Mouse (Mus musculus) 3T3-L1 (cell line): Measurements from ENCODE around the gene Cfap157.

Source experiments
- DNase-seq: peaks from one replicate; pipeline ENCODE4 v3.0.0-alpha.2; 2015; ENCODE audit warnings: low read depth, low spot score

The Cfap157 gene

DNA sequence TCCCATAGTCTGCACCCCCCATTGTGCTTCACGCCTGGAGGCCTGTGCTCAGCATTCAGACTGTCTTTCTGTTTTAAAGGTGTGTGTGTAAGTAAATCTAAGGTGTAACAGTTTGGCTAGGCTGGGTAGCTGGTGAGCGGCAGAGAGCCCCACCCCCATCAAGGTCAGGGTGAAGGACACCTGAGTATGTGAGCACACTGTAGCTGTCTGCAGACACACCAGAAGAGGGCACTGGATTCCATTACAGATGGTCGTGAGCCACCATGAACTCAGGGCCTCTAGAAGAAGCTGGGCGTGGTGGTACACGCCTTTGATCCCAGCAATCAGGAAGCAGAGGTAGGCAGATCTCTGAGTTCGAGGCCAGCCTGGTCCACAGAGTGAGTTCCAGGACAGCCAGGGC is 2.5 kb downstream of the Cfap157 start:
- no peak for DNase-seq

DNA sequence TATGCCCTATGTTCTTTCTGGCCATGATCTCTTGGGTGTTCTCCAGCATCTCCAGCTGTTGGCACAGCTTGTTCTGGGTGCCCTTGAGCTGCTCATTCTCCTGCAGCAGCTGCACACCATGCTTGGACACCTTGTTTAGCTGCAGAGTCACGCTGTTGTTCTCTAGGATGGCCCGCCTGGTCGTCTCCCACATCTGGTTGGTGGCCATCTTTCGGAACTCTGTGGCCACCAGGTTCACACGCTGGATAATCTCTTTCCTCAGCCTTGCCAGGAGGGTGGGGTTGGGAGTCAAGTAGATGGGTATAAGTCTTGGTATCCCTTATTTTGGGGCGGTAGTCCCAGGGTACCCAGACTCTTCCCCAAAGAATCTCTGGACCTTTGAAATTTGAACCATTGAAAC is 4.5 kb downstream of the Cfap157 start:
- DNase-seq = no peak

DNA sequence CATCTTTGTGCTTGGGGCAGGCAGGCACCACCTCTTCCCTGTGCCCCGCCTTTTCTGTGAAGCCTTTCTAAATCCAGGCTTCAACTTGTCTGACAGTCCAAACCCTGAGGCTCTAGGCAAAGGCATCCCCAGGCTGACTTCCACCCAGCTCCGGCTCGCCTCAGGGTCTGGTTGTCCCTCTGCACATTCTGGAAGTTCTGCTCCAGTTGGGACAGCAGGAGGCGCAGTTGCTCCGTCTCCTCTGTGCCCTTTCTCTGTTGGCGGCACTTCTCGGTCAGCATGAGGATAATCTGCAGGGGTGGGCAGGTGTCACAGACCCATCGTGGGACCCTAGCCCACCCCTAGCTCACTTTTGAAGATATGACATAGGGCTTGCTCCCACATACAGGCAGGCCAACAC is 5.1 kb downstream of the Cfap157 start:
- DNase-seq = peak; percentile 58

DNA sequence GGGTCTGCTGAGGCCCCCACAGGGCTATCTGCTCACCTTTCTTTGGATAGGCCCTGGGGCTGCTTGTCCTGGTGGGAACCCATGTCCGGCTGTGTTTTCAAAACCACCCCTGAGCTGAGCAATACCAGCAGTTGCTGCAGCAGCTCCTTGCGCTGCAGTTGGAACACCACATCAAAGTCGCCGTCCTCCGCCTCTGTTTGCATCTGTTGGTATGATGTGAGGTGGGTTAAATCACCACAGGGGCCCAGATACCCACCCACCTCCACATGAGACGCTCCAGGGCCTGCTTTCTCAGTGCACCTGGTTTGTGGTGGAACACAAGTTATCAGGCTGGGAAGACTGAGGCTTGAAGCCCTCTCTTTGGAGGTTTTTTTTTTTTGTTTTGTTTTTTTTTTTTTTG is 6.1 kb downstream of the Cfap157 start:
- DNase-seq = no peak

DNA sequence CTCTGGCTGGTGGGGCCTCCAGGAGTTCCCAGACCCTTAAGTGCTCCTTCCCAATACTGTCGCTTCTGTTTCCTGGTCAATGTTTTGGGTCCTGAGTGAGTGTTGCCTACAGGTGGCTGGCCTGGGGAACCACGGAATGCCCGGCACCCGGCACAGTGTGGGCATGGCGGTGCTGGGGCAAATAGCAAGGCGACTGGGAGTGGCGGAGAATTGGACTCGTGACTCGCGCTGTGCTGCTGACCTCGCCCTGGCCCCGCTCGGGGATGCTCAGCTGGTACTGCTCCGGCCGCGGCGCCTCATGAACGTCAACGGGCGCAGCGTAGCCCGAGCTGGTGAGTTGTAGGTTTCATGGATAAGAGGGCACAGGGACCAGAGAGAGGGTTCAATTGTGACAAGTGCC is 8.0 kb downstream of the Cfap157 start:
- peak; percentile 79 for DNase-seq

DNA sequence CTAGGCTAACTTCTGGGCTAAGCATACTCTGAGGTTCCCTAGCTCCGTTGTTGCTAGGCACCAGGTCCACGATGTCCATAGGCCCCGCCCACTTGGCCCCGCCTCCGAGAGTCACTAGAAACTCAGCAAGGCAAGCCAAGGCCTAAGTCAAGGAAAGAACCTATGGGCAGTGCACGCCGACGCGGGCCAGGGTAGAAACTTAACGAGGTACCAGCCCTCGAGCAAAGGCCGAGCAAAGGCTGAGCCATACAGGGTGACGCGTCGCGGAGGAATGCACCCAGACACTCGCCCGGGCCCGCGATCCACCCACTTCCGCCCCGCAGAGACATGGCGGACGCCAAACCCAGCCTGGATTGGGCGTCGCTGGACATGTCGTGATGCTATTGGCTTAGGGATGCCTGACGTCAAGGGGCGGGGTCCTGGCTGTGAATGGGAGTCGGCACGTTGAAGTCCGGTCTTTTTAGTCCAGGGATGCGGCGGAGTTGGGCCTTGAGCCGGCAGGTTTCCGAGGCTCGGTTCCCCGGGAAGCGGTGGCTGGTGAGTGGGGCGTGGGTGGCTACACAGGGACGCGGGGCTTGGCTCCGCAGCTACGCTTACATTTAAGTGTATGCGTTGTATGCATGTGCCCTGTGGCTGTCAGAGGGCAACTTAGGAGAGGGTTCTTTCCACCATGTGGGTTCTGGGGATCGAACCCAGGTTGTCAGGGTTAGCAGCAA is 8.7 kb downstream of the Cfap157 start, which contains the start of the genes Ttc16 and Ptrh1:
Gene Ttc16 (minus strand): TSS at position 275 of the 716 bp plus-strand sequence.
Gene Ptrh1 (plus strand): TSS at position 428 of the 716 bp plus-strand sequence.
- peak; percentile 100 for DNase-seq

DNA sequence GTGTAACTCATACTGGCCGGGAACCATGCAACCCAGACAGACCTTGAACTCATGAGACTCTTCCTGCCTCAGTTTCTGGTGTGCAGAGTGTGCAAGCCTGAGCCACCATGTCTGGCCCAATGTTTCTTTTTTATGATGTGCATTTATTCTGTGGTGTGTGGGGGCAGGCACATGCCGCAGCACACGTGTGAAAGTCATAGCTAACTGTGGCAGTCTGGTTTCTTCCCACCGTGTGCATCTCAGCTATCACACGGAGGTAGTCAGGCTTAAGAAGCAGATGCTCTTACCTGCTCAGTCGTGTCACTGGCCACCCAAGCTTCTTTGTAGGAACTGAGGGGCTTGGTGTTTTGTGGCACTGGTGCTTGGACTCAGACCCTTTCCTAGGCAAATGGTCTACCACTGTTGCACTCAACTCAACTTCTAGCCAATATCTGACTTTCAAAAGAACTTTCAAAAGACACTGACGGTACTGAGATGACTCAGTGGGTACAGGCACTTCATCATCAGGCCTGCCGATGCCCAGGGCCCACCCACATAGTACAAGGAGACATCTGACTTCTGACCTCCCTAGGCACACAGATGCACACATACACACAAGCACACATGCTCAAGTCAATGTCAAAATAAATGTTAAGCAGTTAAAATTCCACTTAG is 11.5 kb downstream of the Cfap157 start:
- DNase-seq = no peak

DNA sequence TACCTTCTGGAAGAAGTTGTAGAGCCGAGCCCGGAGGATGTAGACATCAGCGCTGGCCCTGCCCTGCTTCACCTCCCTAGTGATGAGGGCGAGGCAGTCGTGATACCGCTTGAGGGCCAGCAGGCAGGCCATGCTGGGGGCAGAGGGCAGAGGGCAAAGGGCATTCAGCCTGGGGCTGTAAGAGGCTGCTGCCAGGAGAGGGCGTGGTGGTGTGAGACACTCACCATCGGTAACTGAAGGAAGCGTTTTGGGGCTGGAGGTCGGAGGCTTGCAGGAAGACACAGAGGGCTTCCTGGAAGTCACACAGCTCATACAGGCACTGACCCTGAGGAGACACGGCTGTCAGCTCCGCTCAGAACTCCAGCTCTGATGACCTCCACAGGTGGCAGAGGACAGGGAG is 12.3 kb downstream of the Cfap157 start:
- DNase-seq = no peak

DNA sequence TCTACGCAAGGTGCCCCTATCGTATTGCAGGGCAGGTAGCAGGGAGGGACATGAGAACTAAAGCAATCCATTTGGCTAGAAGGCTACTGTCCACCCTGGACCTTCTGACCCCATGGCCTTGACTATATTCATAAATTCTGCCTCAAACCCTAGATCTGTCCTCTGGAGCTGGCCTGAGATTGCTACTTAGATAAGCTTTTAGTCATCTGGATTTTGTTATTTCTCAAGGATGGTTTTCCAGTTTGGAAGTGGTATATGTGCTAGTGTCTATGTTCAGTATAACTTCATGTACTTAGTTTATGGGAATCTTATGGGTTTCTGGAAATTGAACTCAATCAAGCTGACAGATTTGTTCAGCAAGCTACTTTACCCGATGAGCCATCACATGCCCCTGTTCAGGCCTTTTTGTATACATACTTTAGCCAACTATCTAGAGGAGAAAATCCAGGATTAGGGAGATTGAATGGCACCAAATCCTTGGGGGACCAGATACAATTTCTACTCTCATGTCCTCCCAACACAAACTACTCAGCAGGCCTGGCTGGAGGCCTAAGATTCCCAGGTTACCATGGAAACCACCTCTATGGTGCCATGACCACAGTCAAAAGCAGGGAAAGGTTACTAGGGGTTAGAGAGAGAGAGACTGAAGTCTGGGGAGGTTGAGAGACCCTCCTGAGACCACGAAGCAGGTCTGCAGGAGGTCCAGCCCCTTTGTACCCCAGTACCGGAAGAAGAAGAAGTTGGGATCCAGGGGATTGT is 14.7 kb downstream of the Cfap157 start:
- no peak for DNase-seq

DNA sequence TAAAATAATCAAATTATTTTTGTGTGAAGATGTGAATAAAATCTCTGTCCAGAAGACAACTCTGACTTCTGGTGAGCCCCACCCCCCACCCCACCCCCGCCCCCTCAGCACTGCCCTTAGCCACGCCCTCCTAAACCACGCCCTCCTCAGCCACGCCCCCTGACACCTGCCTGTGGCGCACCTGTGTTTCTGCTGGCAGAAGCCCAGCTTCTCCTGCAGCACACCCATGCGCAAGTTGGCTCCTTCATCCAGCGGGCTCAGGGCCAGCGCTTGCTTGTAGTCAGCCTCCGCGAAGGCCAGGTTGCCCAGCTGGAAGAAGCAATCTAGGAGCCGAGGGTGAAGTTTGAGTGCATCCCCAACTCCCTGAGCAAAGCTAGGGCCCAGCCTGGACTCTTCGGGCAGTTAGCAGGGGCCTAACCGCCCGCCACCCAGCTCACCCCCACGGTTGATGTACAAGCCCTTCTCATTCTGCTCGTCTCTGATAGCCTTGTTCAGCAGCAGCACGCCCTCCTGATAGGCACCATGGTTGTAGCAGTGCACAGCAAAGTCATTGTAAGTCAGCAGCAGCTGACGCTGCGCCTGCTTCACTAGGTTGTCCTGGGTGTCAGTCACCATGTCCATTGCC is 15.5 kb downstream of the Cfap157 start:
- DNase-seq = no peak

DNA sequence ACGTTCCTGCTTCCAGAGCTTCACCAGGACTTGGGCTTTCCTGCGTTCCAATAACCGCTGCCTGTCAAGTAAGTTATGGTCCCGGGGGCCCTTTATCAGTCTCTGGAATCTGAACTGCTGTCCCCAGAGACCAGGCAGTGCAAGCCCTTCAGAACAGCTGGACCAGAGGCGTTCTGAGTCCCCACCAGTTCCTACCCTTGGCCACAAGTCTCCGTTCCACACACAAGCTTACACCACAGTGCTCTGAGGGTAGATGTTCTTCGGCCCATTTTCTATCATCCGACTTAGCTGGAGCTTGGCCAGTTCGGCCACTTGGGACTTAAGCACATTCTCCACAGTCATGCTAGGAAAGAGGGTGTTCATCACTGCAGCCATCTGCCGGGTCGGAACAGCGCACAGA is 17.0 kb downstream of the Cfap157 start:
- DNase-seq = no peak

DNA sequence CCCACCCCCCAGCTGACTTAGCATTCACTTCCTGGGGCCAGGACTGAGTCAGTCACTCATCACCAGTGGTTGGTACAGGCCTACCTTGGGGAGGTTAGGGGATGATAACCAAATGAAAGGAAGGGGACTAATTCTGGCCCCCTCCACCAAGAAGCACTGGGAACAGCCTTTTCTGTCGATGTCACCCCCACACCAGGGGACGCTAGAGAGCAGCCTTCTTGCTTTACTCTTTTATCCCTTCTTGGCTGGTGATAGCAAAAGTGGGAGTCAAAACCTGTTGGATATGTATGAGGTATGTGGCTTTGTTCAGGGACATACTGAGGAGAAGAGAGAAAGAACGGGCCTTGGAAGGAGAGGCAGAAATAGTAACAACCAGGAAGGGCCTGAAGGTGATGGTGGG is 20.9 kb downstream of the Cfap157 start:
- DNase-seq = no peak

DNA sequence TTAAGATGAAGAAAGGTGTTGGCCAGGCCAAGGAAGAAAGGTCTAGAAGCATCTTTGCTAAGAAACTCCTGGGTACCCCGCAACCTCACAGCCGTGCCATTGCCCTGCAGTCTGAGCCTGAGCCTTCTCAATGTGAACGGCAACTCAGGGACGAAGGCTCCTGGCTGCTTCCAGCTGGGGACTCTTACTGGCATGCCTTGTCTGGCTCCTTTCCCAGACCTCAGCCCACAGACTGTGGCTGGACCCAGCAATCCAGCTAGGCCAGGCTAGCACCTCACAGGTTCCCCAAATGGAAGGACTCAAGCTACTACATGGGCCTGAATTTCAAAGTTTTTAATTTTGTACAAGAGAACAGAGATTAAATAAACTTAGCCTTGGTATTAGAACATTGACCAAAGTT is 22.4 kb downstream of the Cfap157 start:
- peak; percentile 40 for DNase-seq

DNA sequence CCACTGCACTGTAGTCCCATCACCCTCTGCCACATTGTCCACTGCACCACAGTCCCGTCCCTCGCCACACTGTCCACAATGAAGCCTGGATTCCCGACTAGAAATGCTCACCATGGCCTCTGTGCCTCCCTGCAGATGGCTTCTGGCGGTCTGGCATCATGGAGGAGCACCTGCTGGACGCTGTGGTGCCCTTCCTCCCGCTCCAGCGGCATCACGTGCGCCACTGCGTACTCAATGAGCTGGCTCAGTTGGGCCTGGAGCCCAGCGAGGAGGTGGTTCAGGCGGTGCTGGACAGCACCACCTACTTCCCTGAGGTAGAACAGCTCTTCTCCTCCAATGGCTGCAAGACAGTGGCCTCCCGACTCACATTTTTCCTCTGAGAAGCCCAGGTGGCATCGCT is 22.9 kb downstream of the Cfap157 start:
- DNase-seq = no peak

DNA sequence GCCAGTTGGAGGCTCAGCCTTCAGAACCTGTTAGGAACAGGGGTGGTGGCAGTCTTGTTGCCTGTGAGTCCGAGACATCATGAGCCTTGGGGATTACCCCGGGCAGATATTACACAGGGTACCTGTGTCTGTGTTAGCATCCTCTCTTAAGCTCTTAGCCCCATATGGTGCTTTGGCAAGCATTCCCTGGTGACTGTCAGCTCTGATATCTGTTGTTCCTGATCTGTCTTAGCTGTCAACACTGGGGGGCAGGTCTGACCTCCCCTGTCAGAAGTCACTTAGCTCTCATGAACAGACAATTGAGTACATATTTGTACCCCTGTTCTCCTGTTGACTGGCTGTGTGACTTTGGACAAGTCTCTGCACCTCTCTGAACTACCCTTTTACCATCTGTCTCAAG is 25.2 kb downstream of the Cfap157 start:
- no peak for DNase-seq

DNA sequence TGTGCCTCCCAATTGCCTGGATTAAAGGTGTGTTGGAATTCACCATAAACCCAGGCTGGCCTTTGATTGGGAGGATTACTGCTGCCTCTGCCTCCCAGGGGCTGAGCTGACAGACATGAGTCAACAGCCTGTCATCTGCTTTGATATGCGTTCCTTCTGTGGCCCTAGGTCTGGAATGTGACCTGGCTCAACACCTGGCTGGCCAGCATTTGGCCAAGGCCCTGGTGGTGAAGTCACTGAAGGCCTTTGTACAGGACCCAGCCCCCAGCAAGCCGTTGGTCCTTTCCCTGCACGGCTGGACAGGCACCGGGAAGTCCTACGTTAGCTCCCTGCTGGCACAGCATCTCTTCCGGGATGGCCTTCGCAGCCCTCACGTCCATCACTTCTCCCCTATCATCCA is 25.7 kb downstream of the Cfap157 start:
- DNase-seq = peak; percentile 46

DNA sequence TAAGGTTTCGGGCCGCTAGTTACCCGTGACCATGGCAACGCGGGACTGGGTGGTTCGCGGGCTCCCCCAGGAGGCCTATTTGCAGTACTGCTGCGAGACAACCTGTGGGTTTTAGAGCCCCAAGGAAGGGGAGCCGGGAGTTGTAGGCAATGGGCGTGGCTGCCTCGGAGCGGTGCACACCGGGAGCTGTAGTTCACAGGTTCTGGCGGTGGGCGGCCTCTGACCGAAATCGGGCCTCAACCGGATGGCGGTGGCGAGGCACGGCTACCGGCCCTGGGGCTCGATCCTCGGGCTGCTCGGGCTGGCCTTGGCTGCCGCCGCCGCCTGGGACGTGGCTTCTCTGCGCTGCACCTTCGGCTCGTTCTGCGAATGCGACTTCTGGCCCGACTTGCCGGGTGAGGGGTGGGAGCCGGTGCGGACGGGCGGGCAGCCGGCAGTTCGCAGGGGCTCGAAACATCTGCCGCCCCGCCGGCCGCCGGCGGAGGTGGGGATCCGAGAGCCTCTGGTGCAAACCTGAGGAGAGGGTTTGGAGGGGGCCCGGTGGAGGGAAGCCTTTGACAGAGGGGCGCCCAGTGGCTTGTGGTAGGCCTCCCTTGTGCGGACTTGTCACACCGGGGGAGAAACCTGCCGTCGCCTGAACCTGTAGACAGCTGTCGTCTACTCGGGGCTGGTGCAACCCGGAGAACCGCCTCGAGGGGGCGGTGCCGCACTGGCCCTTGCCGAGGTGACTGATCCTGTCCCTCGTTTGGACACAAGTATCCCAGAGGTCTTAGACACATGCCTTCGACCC is 27.0 kb downstream of the Cfap157 start, which contains the start of gene Tor2a:
Gene Tor2a (plus strand): TSS at position 179 of the 790 bp plus-strand sequence.
- DNase-seq = peak; percentile 99

DNA sequence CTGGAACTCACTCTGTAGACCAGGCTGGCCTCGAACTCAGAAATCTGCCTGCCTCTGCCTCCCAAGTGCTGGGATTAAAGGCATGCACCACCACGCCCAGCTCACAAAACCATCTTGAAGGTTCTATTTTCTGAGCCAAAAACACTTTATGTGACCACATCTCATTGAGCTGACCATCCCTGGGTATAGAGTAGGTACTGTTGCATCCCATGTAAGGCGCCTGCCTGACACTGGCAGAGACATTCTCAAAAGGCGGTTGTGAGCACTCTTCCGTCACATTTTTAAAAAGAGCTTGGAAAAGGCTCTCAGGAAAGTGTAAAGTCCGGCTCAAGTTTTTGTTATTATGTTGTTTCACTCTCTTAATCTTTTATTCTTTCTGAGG is 27.6 kb downstream of the Cfap157 start:
- DNase-seq = no peak

DNA sequence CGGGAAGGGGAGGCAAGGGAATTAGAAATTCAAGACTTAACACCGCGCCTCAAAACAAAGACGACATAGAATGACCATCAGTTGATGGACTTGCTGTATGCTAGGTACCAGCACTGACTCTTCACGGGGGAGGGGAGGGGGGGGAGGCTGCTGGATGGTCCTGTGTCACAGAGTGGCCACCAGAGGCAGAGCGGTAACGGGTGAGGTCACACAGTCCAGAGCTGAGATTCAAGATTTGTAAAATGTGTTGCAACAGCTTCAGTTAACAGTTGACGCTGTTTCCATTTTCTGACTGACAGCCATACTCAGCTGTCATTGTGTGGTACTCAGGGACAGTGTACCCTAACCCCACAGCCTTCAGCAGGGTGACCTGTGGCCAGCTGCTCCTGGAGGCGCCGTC is 32.0 kb downstream of the Cfap157 start:
- DNase-seq = no peak

DNA sequence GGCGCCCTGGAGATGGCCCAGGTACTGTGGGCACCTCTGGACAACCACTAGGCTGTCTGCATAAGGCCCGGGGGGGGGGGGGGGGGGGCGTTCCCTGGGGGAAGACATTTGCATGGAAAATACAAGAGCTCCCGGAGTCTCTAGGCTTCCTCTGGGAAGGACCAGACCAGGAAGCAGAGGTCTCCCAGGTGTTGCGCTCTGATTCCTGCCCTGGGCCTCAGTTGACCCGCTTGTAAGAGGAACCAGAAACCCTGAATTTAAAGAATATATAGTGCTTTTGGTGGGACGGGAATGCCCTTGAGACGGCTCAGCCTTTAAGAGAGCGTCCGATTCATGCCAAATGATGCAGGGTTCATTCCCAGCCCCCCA is 32.6 kb downstream of the Cfap157 start:
- DNase-seq = no peak

DNA sequence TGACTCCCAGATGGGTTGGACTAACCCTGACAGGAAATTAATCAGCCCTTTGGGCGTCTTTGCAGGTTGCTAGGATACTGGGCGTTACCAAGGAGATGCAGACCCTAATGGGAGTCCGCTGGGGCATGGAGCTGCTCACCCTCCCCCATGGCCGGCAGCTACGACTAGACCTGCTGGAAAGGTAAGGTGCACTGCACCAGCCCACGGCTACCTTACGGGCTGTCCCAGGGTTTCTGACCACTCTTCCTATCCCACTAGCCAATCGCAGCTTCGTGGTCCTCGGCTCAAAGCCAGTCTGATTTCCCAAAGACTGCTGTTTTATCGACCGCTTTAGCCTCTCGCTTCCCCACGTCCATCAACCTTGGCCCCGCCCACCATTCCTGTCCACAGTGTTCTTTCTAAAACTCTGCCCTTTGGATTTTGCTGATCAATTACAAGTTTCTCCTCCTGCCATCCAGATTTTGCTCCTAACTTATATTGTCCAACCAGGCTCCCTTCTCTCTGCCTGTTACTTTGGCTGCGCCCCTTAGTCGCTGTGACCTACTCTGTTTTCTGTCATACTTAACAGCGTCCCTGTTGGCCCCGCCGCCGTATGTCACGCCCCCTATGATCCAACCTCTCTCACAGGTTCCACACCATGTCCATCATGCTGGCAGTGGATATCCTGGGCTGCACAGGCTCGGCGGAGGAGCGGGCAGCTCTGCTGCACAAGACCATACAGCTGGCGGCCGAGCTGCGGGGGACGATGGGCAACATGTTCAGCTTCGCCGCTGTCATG is 33.2 kb downstream of the Cfap157 start:
- DNase-seq = no peak
